Mouse (Mus musculus) MEL (cell line): ENCODE results near the gene Grap. TPM values are rescaled to one million over a fixed set of nuclear protein-coding genes. Genes with fewer than 3 reads are reported as not detected.
A peak's percentile ranks its signal among the peaks of the same experiment; 100 is the strongest.

Experiments used
- DNase-seq: peaks from one replicate; pipeline ENCODE4 v3.0.0; 2011; ENCODE audit warnings: low read depth, low spot score
- H3K27ac ChIP-seq: 2 replicates; pipeline ENCODE4 v1.5.1; 2012; ENCODE audit warnings: low read depth, mild to moderate bottlenecking, control low read depth, low read length, moderate library complexity; ENCODE audit not compliant: control insufficient read depth
- H3K27me3 ChIP-seq, 2 experiments: fragments of 150-350 bp in 1 of 2; sonication (generic) in 1 of 2; 2 replicates each; pipeline ENCODE4 v1.6.1; 2012; ENCODE audit warnings: low read length in 2 of 2, mild to moderate bottlenecking in 2 of 2, improper control_type of control experiment in 1 of 2, moderate library complexity in 1 of 2; ENCODE audit not compliant: insufficient read depth in 2 of 2, control insufficient read depth in 1 of 2
- H3K36me3 ChIP-seq, 2 experiments: 2 replicates each; pipeline ENCODE4 v1.6.1; 2012 to 2014; ENCODE audit warnings: low read length in 2 of 2, improper control_type of control experiment in 1 of 2, inconsistent platforms in 1 of 2, mild to moderate bottlenecking in 1 of 2; ENCODE audit not compliant: insufficient read depth in 2 of 2, control insufficient read depth in 1 of 2
- H3K4me1 ChIP-seq, 2 experiments: fragments of 150-350 bp in 1 of 2; sonication (generic) in 1 of 2; 2 replicates each; pipeline ENCODE4 v1.6.1; 2012; ENCODE audit warnings: low read length in 2 of 2, improper control_type of control experiment in 1 of 2, mild to moderate bottlenecking in 1 of 2; ENCODE audit not compliant: insufficient read depth in 2 of 2, control insufficient read depth in 1 of 2
- H3K4me3 ChIP-seq, 2 experiments: fragments of 150-350 bp in 1 of 2; sonication (generic) in 1 of 2; 2 replicates each; pipeline ENCODE4 v1.5.1; 2012; ENCODE audit warnings: low read depth in 2 of 2, low read length in 2 of 2, mild to moderate bottlenecking in 2 of 2, moderate library complexity in 2 of 2, control low read depth in 1 of 2, improper control_type of control experiment in 1 of 2; ENCODE audit not compliant: control insufficient read depth in 1 of 2, insufficient read depth in 1 of 2
- H3K79me2 ChIP-seq: 2 replicates; pipeline ENCODE4 v1.6.1; 2012; ENCODE audit warnings: mild to moderate bottlenecking, low read length, moderate library complexity; ENCODE audit not compliant: control insufficient read depth, poor library complexity, insufficient read depth
- H3K9ac ChIP-seq: 2 replicates; pipeline ENCODE4 v1.6.1; 2012; ENCODE audit warnings: low read depth, mild to moderate bottlenecking, control low read depth, low read length, moderate library complexity; ENCODE audit not compliant: control insufficient read depth, poor library complexity, severe bottlenecking
- H3K9me3 ChIP-seq: fragments of 150-350 bp; sonication (generic); replicated peaks from 2 replicates; pipeline ENCODE4 v1.6.1; 2012; ENCODE audit warnings: mild to moderate bottlenecking, low read length, improper control_type of control experiment, moderate library complexity; ENCODE audit not compliant: insufficient read depth
- BHLHE40 ChIP-seq: IDR thresholded peaks from 2 replicates; pipeline ENCODE4 v1.6.1; 2012; ENCODE audit warnings: low read depth, mild to moderate bottlenecking, inconsistent platforms, low read length, improper control_type of control experiment, borderline replicate concordance
- E2F4 ChIP-seq: IDR thresholded peaks from 2 replicates; pipeline ENCODE4 v1.6.1; 2011; ENCODE audit warnings: low read depth, low read length, improper control_type of control experiment, borderline replicate concordance
- ETS1 ChIP-seq: IDR thresholded peaks from 2 replicates; pipeline ENCODE4 v1.6.1; 2012; ENCODE audit warnings: low read depth, mild to moderate bottlenecking, inconsistent platforms, low read length, improper control_type of control experiment, moderate library complexity
- GABPA ChIP-seq: IDR thresholded peaks from 2 replicates; pipeline ENCODE4 v1.6.1; 2012; ENCODE audit warnings: low read depth, mild to moderate bottlenecking, inconsistent platforms, low read length, improper control_type of control experiment, moderate library complexity
- GATA1 ChIP-seq: IDR thresholded peaks from 2 replicates; pipeline ENCODE4 v1.6.1; 2011; ENCODE audit warnings: low read depth, low read length, improper control_type of control experiment
- HCFC1 ChIP-seq: IDR thresholded peaks from 2 replicates; pipeline ENCODE4 v1.6.1; 2012; ENCODE audit warnings: low read depth, mild to moderate bottlenecking, inconsistent platforms, low read length, improper control_type of control experiment, moderate library complexity
- JUND ChIP-seq: IDR thresholded peaks from 2 replicates; pipeline ENCODE4 v1.6.1; 2011; ENCODE audit warnings: low read depth, mild to moderate bottlenecking, improper control_type of control experiment, low read length
- KAT2A ChIP-seq: conservative IDR thresholded peaks from 2 replicates; pipeline ENCODE4 v1.6.1; 2012; ENCODE audit warnings: low read depth, low read length, improper control_type of control experiment, inconsistent platforms
- MAFK ChIP-seq: IDR thresholded peaks from 2 replicates; pipeline ENCODE4 v1.6.1; 2011; ENCODE audit warnings: low read depth, mild to moderate bottlenecking, low read length, improper control_type of control experiment, borderline replicate concordance
- MAX ChIP-seq: IDR thresholded peaks from 2 replicates; pipeline ENCODE4 v1.6.1; 2011; ENCODE audit warnings: low read length, improper control_type of control experiment
- MXI1 ChIP-seq: IDR thresholded peaks from 2 replicates; pipeline ENCODE4 v1.6.1; 2011; ENCODE audit warnings: mild to moderate bottlenecking, low read depth, low read length, improper control_type of control experiment
- NELFE ChIP-seq: IDR thresholded peaks from 2 replicates; pipeline ENCODE4 v1.6.1; 2011; ENCODE audit warnings: low read depth, low read length, improper control_type of control experiment
- NRF1 ChIP-seq: IDR thresholded peaks from 2 replicates; pipeline ENCODE4 v1.6.1; 2014; ENCODE audit warnings: low read depth, mild to moderate bottlenecking, inconsistent platforms, low read length, improper control_type of control experiment, moderate library complexity; ENCODE audit not compliant: poor library complexity, insufficient read depth, severe bottlenecking
- POLR2A ChIP-seq, 2 experiments: IDR thresholded peaks; 2 replicates each; pipeline ENCODE4 v1.6.1; 2011 to 2012; ENCODE audit warnings: low read length in 2 of 2, mild to moderate bottlenecking in 2 of 2, control low read depth in 1 of 2, improper control_type of control experiment in 1 of 2, low read depth in 1 of 2, moderate library complexity in 1 of 2; ENCODE audit not compliant: control insufficient read depth in 1 of 2, insufficient read depth in 1 of 2, poor library complexity in 1 of 2
- RAD21 ChIP-seq: IDR thresholded peaks from 2 replicates; pipeline ENCODE4 v1.6.1; 2011; ENCODE audit warnings: mild to moderate bottlenecking, low read depth, low read length, improper control_type of control experiment
- SIN3A ChIP-seq: IDR thresholded peaks from 2 replicates; pipeline ENCODE4 v1.6.1; 2012; ENCODE audit warnings: low read length, improper control_type of control experiment, inconsistent platforms
- SMC3 ChIP-seq: IDR thresholded peaks from 2 replicates; pipeline ENCODE4 v1.6.1; 2011; ENCODE audit warnings: low read depth, low read length, improper control_type of control experiment
- TAL1 ChIP-seq: IDR thresholded peaks from 2 replicates; pipeline ENCODE4 v1.6.1; 2012; ENCODE audit warnings: mild to moderate bottlenecking, inconsistent platforms, low read length, moderate library complexity, mixed read lengths
- TBP ChIP-seq: IDR thresholded peaks from 2 replicates; pipeline ENCODE4 v1.8.0; 2011; ENCODE audit warnings: low read depth, low read length, improper control_type of control experiment
- UBTF ChIP-seq: IDR thresholded peaks from 2 replicates; pipeline ENCODE4 v1.6.1; 2012; ENCODE audit warnings: low read depth, mild to moderate bottlenecking, inconsistent platforms, low read length, improper control_type of control experiment, moderate library complexity, borderline replicate concordance; ENCODE audit not compliant: insufficient read depth
- USF1 ChIP-seq: IDR thresholded peaks from 2 replicates; pipeline ENCODE4 v1.6.1; 2014; ENCODE audit warnings: low read depth, mild to moderate bottlenecking, inconsistent platforms, low read length, improper control_type of control experiment, moderate library complexity
- USF2 ChIP-seq, 2 experiments: IDR thresholded peaks; 2 replicates each; pipeline ENCODE4 v1.6.1; 2011 to 2012; ENCODE audit warnings: improper control_type of control experiment in 2 of 2, low read length in 2 of 2, borderline replicate concordance in 1 of 2, inconsistent platforms in 1 of 2, low read depth in 1 of 2, mild to moderate bottlenecking in 1 of 2; ENCODE audit not compliant: insufficient read depth in 1 of 2
- ZKSCAN1 ChIP-seq: IDR thresholded peaks from 2 replicates; pipeline ENCODE4 v1.6.1; 2012; ENCODE audit warnings: low read depth, mild to moderate bottlenecking, inconsistent platforms, low read length, improper control_type of control experiment, moderate library complexity
- ZMIZ1 ChIP-seq: IDR thresholded peaks from 2 replicates; pipeline ENCODE4 v1.6.1; 2012; ENCODE audit warnings: low read depth, mild to moderate bottlenecking, inconsistent platforms, low read length, improper control_type of control experiment, moderate library complexity
- ZNF384 ChIP-seq: IDR thresholded peaks from 2 replicates; pipeline ENCODE4 v1.6.1; 2012; ENCODE audit warnings: low read depth, mild to moderate bottlenecking, inconsistent platforms, low read length, improper control_type of control experiment
- polyA plus RNA-seq, 2 experiments: library from polyadenylated mRNA; stranded (reverse) in 1 of 2; unstranded in 1 of 2; fragments of >175 nt in 1 of 2; fragments of >200 nt in 1 of 2; gene quantifications; 2 replicates each; pipeline versions ENCODE4 v1.2.1 to v1.2.4; 2012; ENCODE audit warnings: low replicate concordance in 2 of 2, low read depth in 1 of 2; ENCODE audit not compliant: insufficient read length in 2 of 2, insufficient read depth in 1 of 2, missing spikeins in 1 of 2
- total RNA-seq: library from RNA; depleted of rRNA; stranded (reverse); fragments of 300-350 nt; gene quantifications from 2 replicates; pipeline ENCODE4 v1.2.3, GENCODE M21; 2012

The Grap gene
- total and polyA plus RNA-seq, 3 experiments: 1.8 to 2.3 TPM; not detected in 1

DNA sequence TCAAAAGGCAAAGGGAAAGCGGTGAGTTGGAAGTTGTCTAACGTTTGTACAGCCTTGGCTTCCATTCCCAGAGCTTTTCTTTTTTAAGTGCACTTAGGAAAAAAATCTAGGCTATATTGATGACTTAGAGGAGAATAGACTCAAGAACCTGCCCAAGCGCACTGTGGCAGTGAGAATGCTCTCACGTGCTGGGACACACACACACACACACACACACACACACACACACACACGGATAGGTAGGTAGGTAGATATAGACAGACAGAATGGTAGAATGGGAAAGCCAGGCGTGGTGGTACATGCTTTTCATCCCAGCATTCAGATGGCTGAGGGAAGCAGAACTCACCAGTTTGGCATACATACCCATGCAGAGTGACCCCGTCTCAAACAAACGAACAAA is 32.3 kb upstream of the Grap start:
- Histone ChIP-seq H3K4me1 (no peaks in the 10 kb centered on the region), H3K4me3 (peak overlapping the region; percentile 44 to 47), H3K27me3 (no peaks in the 10 kb centered on the region; a peak in 1 of 4 replicates), H3K9me3 (no peaks in the 10 kb centered on the region), H3K36me3 (no peaks in the 10 kb centered on the region), H3K9ac (peak overlapping the region; percentile 64), H3K79me2 (no peaks in the 10 kb centered on the region), H3K27ac (no peak overlapping the region)
- no peak for DNase-seq
- TF ChIP-seq TAL1 (no peak), SIN3A (no peak), UBTF (no peak), NELFE (0 out of 2 replicates have a peak, but pooled peaks have one; percentile 14), ZKSCAN1 (no peak), USF1 (no peak), ETS1 (no peak), ZNF384 (no peak), BHLHE40 (peak; percentile 64; the same call in 1 of the 2 replicates), JUND (no peak), GABPA (no peak), NRF1 (no peak), TBP (no peak), POLR2A (IDR thresholded peaks at IDR 0.05; ENCODE audit: control insufficient read depth in 1 of 2, insufficient read depth in 1 of 2, low read depth in 1 of 2, low read length in 2 of 2, poor library complexity in 1 of 2) (no peak), MXI1 (0 out of 2 replicates have a peak, but pooled peaks have one; percentile 15), HCFC1 (no peak), E2F4 (no peak), GATA1 (no peak), ZMIZ1 (no peak)

DNA sequence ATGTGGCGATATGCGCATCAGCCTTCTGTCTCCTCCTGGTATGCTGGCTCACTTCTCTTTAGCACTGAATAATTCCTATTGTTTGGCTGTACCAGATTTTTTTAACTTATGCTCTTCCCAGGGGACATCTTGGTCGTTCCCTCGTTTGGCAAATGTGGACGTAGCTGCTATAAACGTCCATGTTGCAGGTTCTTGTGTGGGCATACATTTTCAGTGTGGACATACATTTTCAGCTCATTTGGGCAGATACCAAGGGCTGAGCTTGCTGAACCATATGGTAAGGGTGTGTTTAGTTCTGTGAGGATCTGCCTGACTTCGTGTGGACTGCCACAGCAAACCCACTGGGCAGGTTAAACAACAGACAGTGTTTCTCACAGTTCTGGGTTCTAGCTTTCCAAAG is 27.9 kb upstream of the Grap start:
- H3K4me1 ChIP-seq: no peaks in the 10 kb centered on the region
- no peak overlapping the region for H3K27ac ChIP-seq
- no peaks in the 10 kb centered on the region for H3K36me3 ChIP-seq
- no peak for TF ChIP-seq SMC3
- TF ChIP-seq MAFK: no peak
- TF ChIP-seq KAT2A: no peak
- no peak for TF ChIP-seq USF1
- TF ChIP-seq NRF1: no peak
- no peak for TF ChIP-seq USF2 (IDR thresholded peaks at IDR 0.05; ENCODE audit: borderline replicate concordance in 1 of 2, insufficient read depth in 1 of 2, low read depth in 1 of 2, low read length in 2 of 2)
- no peak for TF ChIP-seq RAD21
- TF ChIP-seq MXI1: no peak
- no peak for TF ChIP-seq MAX
- no peak for TF ChIP-seq JUND
- no peak for TF ChIP-seq GABPA
- H3K9ac ChIP-seq: no peak overlapping the region
- no peak overlapping the region for H3K4me3 ChIP-seq
- H3K27me3 ChIP-seq: no peaks in the 10 kb centered on the region
- DNase-seq: no peak
- H3K79me2 ChIP-seq: no peaks in the 10 kb centered on the region
- no peaks in the 10 kb centered on the region for H3K9me3 ChIP-seq
